In genomic region chr3:59211784-59212183, GRCm38 (mm10) we compare ENCODE assay signal across 26 mouse cellular contexts. TPM values are rescaled to one million over a fixed set of nuclear protein-coding genes. Genes with fewer than 3 reads are reported as not detected.
A peak's percentile ranks its signal among the peaks of the same experiment; 100 is the strongest.
DNase-seq lines count a peak whose midpoint lies in the region; ATAC-seq lines count a peak whose summit lies in the region.
"Had no signal": no experiment of that assay in that cellular context is flagged by ENCODE, and none has a peak within 500 bp of the region (broad histone marks: within the 10 kb centered on the region; RNA-seq: fewer than 3 reads in every experiment).

No protein-coding gene starts in this region.

- H3K79me2 ChIP-seq in macrophage (ENCODE audit: inconsistent target) = peaks cover 26% of the 10 kb centered on the region; the same call in 1 of the 2 replicates

- no peak for ATAC-seq in midbrain, embryonic 13.5 days
- ATAC-seq in erythroid progenitor cell, adult 5-6 weeks (replicated peaks; ENCODE audit: low FRiP score, poor library complexity, severe bottlenecking) = no peak
- ATAC-seq: forebrain, embryonic 15.5 days; lung, postnatal 0 days; midbrain, embryonic 16.5 days had no signal

- DNase-seq in heart, adult 11 months = peak; percentile 95
- DNase-seq in heart, embryonic 10.5 days (ENCODE audit: low spot score) = no peak
- peak; percentile 36 to 41 for DNase-seq in spleen, postnatal 36 days (ENCODE audit: low spot score in 2 of 2)
- DNase-seq in spleen, postnatal 10 days (ENCODE audit: low spot score in 2 of 2) = no peak
- DNase-seq in splenic B cell, adult 2 months (ENCODE audit: low read depth, low spot score) = peak; percentile 68
- DNase-seq: cerebellum, postnatal 14 days; gastrocnemius, postnatal 36 days; heart, postnatal 14 days; kidney, adult 9 months; kidney, postnatal 36 days; right cerebral cortex, postnatal 4 days; thymus, adult 2 months had no signal

- no peaks in the 10 kb centered on the region for H3K36me3 ChIP-seq in heart, embryonic 10.5 days
- no peaks in the 10 kb centered on the region for H3K36me3 ChIP-seq in macrophage (ENCODE audit: inconsistent target)
- no peaks in the 10 kb centered on the region for H3K36me3 ChIP-seq in splenic B cell, adult 2 months (ENCODE audit: control insufficient read depth, insufficient read depth, low read length, poor library complexity, severe bottlenecking)
- H3K36me3 ChIP-seq in midbrain, embryonic 13.5 days = no peaks in the 10 kb centered on the region
- H3K36me3 ChIP-seq: forebrain, embryonic 15.5 days; heart, embryonic 12.5 days had no signal

- H3K9ac ChIP-seq in midbrain, embryonic 13.5 days (replicated peaks) = no peak overlapping the region
- H3K9ac ChIP-seq: forebrain, embryonic 15.5 days; heart, embryonic 12.5 days; hindbrain, embryonic 14.5 days; liver, embryonic 14.5 days had no signal

- H3K4me2 ChIP-seq in midbrain, embryonic 13.5 days (replicated peaks) = no peak overlapping the region
- H3K4me2 ChIP-seq: forebrain, embryonic 15.5 days; heart, embryonic 12.5 days; hindbrain, embryonic 14.5 days had no signal

- 86% methylated on average over 8 of the region's 8 CpGs for WGBS in heart, embryonic 10.5 days
- WGBS in macrophage (ENCODE audit: missing documents) = 5% methylated on average over 8 of the region's 8 CpGs
- WGBS in midbrain, embryonic 13.5 days = 92% methylated on average over 8 of the region's 8 CpGs

- H3K4me3 ChIP-seq in heart, embryonic 10.5 days = no peak overlapping the region
- H3K4me3 ChIP-seq in macrophage (ENCODE audit: inconsistent target) = no peak overlapping the region
- no peak overlapping the region for H3K4me3 ChIP-seq in midbrain, embryonic 13.5 days (replicated peaks)
- H3K4me3 ChIP-seq: erythroblast, embryonic 14.5 days; forebrain, embryonic 15.5 days; heart, embryonic 12.5 days had no signal

- H3K4me1 ChIP-seq in heart, embryonic 10.5 days = no peaks in the 10 kb centered on the region
- no peaks in the 10 kb centered on the region for H3K4me1 ChIP-seq in midbrain, embryonic 13.5 days (replicated peaks)
- H3K4me1 ChIP-seq: forebrain, embryonic 15.5 days; heart, embryonic 12.5 days had no signal

- H3K27ac ChIP-seq in heart, embryonic 10.5 days = no peak overlapping the region
- peak overlapping the region; percentile 97 for H3K27ac ChIP-seq in macrophage
- H3K27ac ChIP-seq in midbrain, embryonic 13.5 days = no peak overlapping the region
- H3K27ac ChIP-seq: forebrain, embryonic 15.5 days; hindbrain, embryonic 14.5 days; liver, embryonic 14.5 days had no signal

- no peaks in the 10 kb centered on the region for H3K27me3 ChIP-seq in heart, embryonic 10.5 days (ENCODE audit: insufficient read depth, poor library complexity, severe bottlenecking)
- H3K27me3 ChIP-seq in splenic B cell, adult 2 months (ENCODE audit: control insufficient read depth, insufficient read depth, low read length, poor library complexity, severe bottlenecking) = no peaks in the 10 kb centered on the region
- no peaks in the 10 kb centered on the region for H3K27me3 ChIP-seq in midbrain, embryonic 13.5 days
- H3K27me3 ChIP-seq: forebrain, embryonic 15.5 days; heart, embryonic 12.5 days had no signal

- H3K9me3 ChIP-seq in heart, embryonic 10.5 days = no peaks in the 10 kb centered on the region
- no peaks in the 10 kb centered on the region for H3K9me3 ChIP-seq in midbrain, embryonic 13.5 days
- H3K9me3 ChIP-seq: forebrain, embryonic 15.5 days; heart, embryonic 12.5 days had no signal

RNA-seq across cellular contexts. Expression of gene P2ry13, which starts 1.1 kb away (rescaled TPM):
- polyA plus RNA-seq in heart, embryonic 10.5 days (2016; fragmentation: Nextera tagmentation; extraction: Ambion mirVana) = 0.16 and 0.29 TPM in 2 replicates
- total RNA-seq in macrophage (2018; cell fraction: chromatin; rRNA removed) = 10 to 100 TPM in 5 of 26 experiments, 1 to 10 TPM in 20, under 1 TPM in 1; 0.34 to 30.4 (median 4.6) TPM
- 10 to 100 TPM in 24 of 26 experiments, 1 to 10 TPM in 2; 9.7 to 46.8 (median 16.9) TPM for total RNA-seq in macrophage (2018; cell fraction: cytosol; rRNA removed)
- total RNA-seq in macrophage (2018; cell fraction: nucleus; rRNA removed) = 10 to 100 TPM in 25 of 26 experiments, 1 to 10 TPM in 1; 6.6 to 58.2 (median 22.0) TPM
- polyA plus RNA-seq in macrophage (2018) = 9.9 to 20.0 TPM (median 15.2 TPM) in 3 replicates
- 0.97 and 1.2 TPM in 2 replicates for polyA plus RNA-seq in midbrain, embryonic 13.5 days (2015; fragmentation: Nextera tagmentation; extraction: Ambion mirVana)
- 1.3 and 4.3 TPM in 2 replicates for total RNA-seq in erythroid progenitor cell, adult 5-6 weeks (2015; ENCODE audit: low replicate concordance)
- total RNA-seq in erythroid progenitor cell, adult 5-6 weeks (2017; ENCODE audit: low replicate concordance) = 1.4 and 2.3 TPM in 2 replicates
- total RNA-seq: megakaryocyte-erythroid progenitor cell, adult 5-6 weeks had no signal
- polyA plus RNA-seq: erythroblast, embryonic 14.5 days had no signal

RNA-seq across cellular contexts. Expression of gene Gpr87, which starts 16.9 kb away (rescaled TPM):
- 0.18 TPM in 1 of 2 replicates, not detected in the other for polyA plus RNA-seq in heart, embryonic 10.5 days (2016; fragmentation: Nextera tagmentation; extraction: Ambion mirVana)
- total RNA-seq in macrophage (2018; cell fraction: chromatin; rRNA removed) = not detected
- not detected for total RNA-seq in macrophage (2018; cell fraction: cytosol; rRNA removed)
- total RNA-seq in macrophage (2018; cell fraction: nucleus; rRNA removed) = not detected
- not detected in 3 replicates for polyA plus RNA-seq in macrophage (2018)
- polyA plus RNA-seq in midbrain, embryonic 13.5 days (2015; fragmentation: Nextera tagmentation; extraction: Ambion mirVana) = 0.19 TPM in 1 of 2 replicates, not detected in the other
- not detected in 2 replicates for total RNA-seq in erythroid progenitor cell, adult 5-6 weeks (2015; ENCODE audit: low replicate concordance)
- not detected in 2 replicates for total RNA-seq in erythroid progenitor cell, adult 5-6 weeks (2017; ENCODE audit: low replicate concordance)
- total RNA-seq: adrenal gland, adult 18-20 months; gastrocnemius, postnatal 36 days; heart, postnatal 14 days; layer of hippocampus, postnatal 10 days; megakaryocyte-erythroid progenitor cell, adult 5-6 weeks had no signal
- polyA plus RNA-seq: erythroblast, embryonic 14.5 days; hindbrain, embryonic 14.5 days; intestine, embryonic 14.5 days; liver, embryonic 14.5 days; lung, postnatal 0 days; midbrain, embryonic 16.5 days had no signal

RNA-seq across cellular contexts. Expression of gene P2ry12, which starts 50.9 kb away (rescaled TPM):
- polyA plus RNA-seq in heart, embryonic 10.5 days (2016; fragmentation: Nextera tagmentation; extraction: Ambion mirVana) = 0.30 and 0.73 TPM in 2 replicates
- total RNA-seq in macrophage (2018; cell fraction: chromatin; rRNA removed) = 1 to 10 TPM in 21 of 26 experiments, under 1 TPM in 2, not detected in 3; 0.58 to 8.5 (median 3.7) TPM
- total RNA-seq in macrophage (2018; cell fraction: cytosol; rRNA removed) = 10 to 100 TPM in 11 of 26 experiments, 1 to 10 TPM in 15; 4.2 to 13.4 (median 7.8) TPM
- 10 to 100 TPM in 6 of 26 experiments, 1 to 10 TPM in 19, under 1 TPM in 1; 0.79 to 15.2 (median 5.8) TPM for total RNA-seq in macrophage (2018; cell fraction: nucleus; rRNA removed)
- 11.1 to 13.5 TPM (median 11.2 TPM) in 3 replicates for polyA plus RNA-seq in macrophage (2018)
- polyA plus RNA-seq in midbrain, embryonic 13.5 days (2015; fragmentation: Nextera tagmentation; extraction: Ambion mirVana) = 5.9 and 6.4 TPM in 2 replicates
- 2.1 and 5.0 TPM in 2 replicates for total RNA-seq in erythroid progenitor cell, adult 5-6 weeks (2015; ENCODE audit: low replicate concordance)
- total RNA-seq in erythroid progenitor cell, adult 5-6 weeks (2017; ENCODE audit: low replicate concordance) = not detected in 2 replicates
- total RNA-seq: megakaryocyte-erythroid progenitor cell, adult 5-6 weeks had no signal
- polyA plus RNA-seq: erythroblast, embryonic 14.5 days had no signal

RNA-seq across cellular contexts. Expression of gene P2ry14, which starts 58.4 kb away (rescaled TPM):
- polyA plus RNA-seq in heart, embryonic 10.5 days (2016; fragmentation: Nextera tagmentation; extraction: Ambion mirVana) = 1.4 and 3.4 TPM in 2 replicates
- 100 to 1,000 TPM in 5 of 26 experiments, 10 to 100 TPM in 21; 19.4 to 147 (median 66.7) TPM for total RNA-seq in macrophage (2018; cell fraction: chromatin; rRNA removed)
- total RNA-seq in macrophage (2018; cell fraction: cytosol; rRNA removed) = 100 to 1,000 TPM in 3 of 26 experiments, 10 to 100 TPM in 23; 32.6 to 136 (median 62.8) TPM
- 100 to 1,000 TPM in 8 of 26 experiments, 10 to 100 TPM in 18; 19.8 to 137 (median 73.9) TPM for total RNA-seq in macrophage (2018; cell fraction: nucleus; rRNA removed)
- polyA plus RNA-seq in macrophage (2018) = 13.2 to 63.8 TPM (median 61.0 TPM) in 3 replicates
- polyA plus RNA-seq in midbrain, embryonic 13.5 days (2015; fragmentation: Nextera tagmentation; extraction: Ambion mirVana) = 1.9 and 2.4 TPM in 2 replicates
- 4.6 TPM in 1 of 2 replicates, not detected in the other for total RNA-seq in erythroid progenitor cell, adult 5-6 weeks (2015; ENCODE audit: low replicate concordance)
- total RNA-seq in erythroid progenitor cell, adult 5-6 weeks (2017; ENCODE audit: low replicate concordance) = 2.1 TPM in 1 of 2 replicates, not detected in the other
- polyA plus RNA-seq: erythroblast, embryonic 14.5 days had no signal

Comparison
In these comparisons a context has a peak if more than half of its experiments do, and no peak if none do; other contexts are left out.
1. DNase-seq: peak in heart, adult 11 months (single experiment), spleen, postnatal 36 days (2 of 2) and splenic B cell, adult 2 months (single experiment); none in heart, embryonic 10.5 days (single experiment) and spleen, postnatal 10 days (0 of 2).